Mouse (Mus musculus): Measurements from ENCODE around the gene Foxi2. TPM values are rescaled to one million over a fixed set of nuclear protein-coding genes. Genes with fewer than 3 reads are reported as not detected.

Gene Foxi2
- 0.02 TPM in 1 of 2 replicates, not detected in the other for polyA plus RNA-seq (2012; rRNA removed)

GRCm38 (mm10) chr7:135410237-135410965 is at the start of gene Foxi2:
TSS of gene Foxi2 (plus strand) at chr7:135410308.

Other genes with a start within 250 kb of the Foxi2 start
- 0.12 and 0.19 TPM in 2 replicates for gene Nps, start 151.6 kb upstream of the Foxi2 start, polyA plus RNA-seq (2012; rRNA removed)
- not detected in 2 replicates for gene Clrn3, start 118.3 kb downstream of the Foxi2 start, polyA plus RNA-seq (2012; rRNA removed)
- 3.5 and 4.6 TPM in 2 replicates for gene Ptpre, start 127.2 kb downstream of the Foxi2 start, polyA plus RNA-seq (2012; rRNA removed)

Measured in central nervous system, embryonic 14 days (tissue).